Mouse (Mus musculus) embryonic fibroblast, embryonic 13.5 days (primary cell): Measurements from ENCODE around the gene Hist1h2ab.
A peak's percentile ranks its signal among the peaks of the same experiment; 100 is the strongest.

Experiments used
- CTCF ChIP-seq: IDR thresholded peaks from 2 replicates; pipeline ENCODE4 v1.5.1; 2011; ENCODE audit warnings: mild to moderate bottlenecking, control low read depth, low read length, moderate library complexity, borderline replicate concordance; ENCODE audit not compliant: insufficient read depth
- POLR2A ChIP-seq: IDR thresholded peaks from 2 replicates; pipeline ENCODE4 v1.6.1; 2011; ENCODE audit warnings: low read depth, mild to moderate bottlenecking, control low read depth, low read length, moderate library complexity

GRCm38 (mm10) chr13:23740256-23740840 is 10.6 kb upstream of the Hist1h2ab start:
- TF ChIP-seq POLR2A (peak; percentile 45; the same call in 1 of the 2 replicates), CTCF (no peak)
